Mouse (Mus musculus): Measurements from ENCODE around the gene Gucy1b2. TPM values are rescaled to one million over a fixed set of nuclear protein-coding genes. Genes with fewer than 3 reads are reported as not detected.

The Gucy1b2 gene
- total RNA-seq, 4 experiments from 2014 or later: 0.16 to 0.43 (median 0.23) TPM

- no peak for DNase-seq (ENCODE audit: low spot score in 2 of 2)
These were observed 82.1 kb downstream of the Gucy1b2 start for GRCm38 (mm10) chr14:62374001-62374400.

- no peak for DNase-seq (ENCODE audit: low spot score in 2 of 2)
These were observed 85.3 kb downstream of the Gucy1b2 start for GRCm38 (mm10) chr14:62370819-62371218.

GRCm38 (mm10) chr14:62363774-62364173 is 92.3 kb downstream of the Gucy1b2 start:
- DNase-seq (ENCODE audit: low spot score in 2 of 2): no peak

- no peak for DNase-seq (ENCODE audit: low spot score in 2 of 2)
These were observed 94.7 kb downstream of the Gucy1b2 start for GRCm38 (mm10) chr14:62361263-62361980.

- no peak for DNase-seq (ENCODE audit: low spot score in 2 of 2)
These were observed 100.9 kb downstream of the Gucy1b2 start for GRCm38 (mm10) chr14:62355201-62355600.

GRCm38 (mm10) chr14:62353793-62354192 is 102.3 kb downstream of the Gucy1b2 start:
- no peak for DNase-seq (ENCODE audit: low spot score in 2 of 2)

- no peak for DNase-seq (ENCODE audit: low spot score in 2 of 2)
These were observed 102.7 kb downstream of the Gucy1b2 start for GRCm38 (mm10) chr14:62353372-62353771.

- DNase-seq (ENCODE audit: low spot score in 2 of 2): no peak
These were observed 105.2 kb downstream of the Gucy1b2 start for GRCm38 (mm10) chr14:62350890-62351289.

GRCm38 (mm10) chr14:62350186-62350585 is 105.9 kb downstream of the Gucy1b2 start:
- no peak for DNase-seq (ENCODE audit: low spot score in 2 of 2)

- DNase-seq (ENCODE audit: low spot score in 2 of 2): no peak
These were observed 106.3 kb downstream of the Gucy1b2 start for GRCm38 (mm10) chr14:62349786-62350185.

GRCm38 (mm10) chr14:62347103-62347502 is 109.0 kb downstream of the Gucy1b2 start:
- DNase-seq (ENCODE audit: low spot score in 2 of 2): no peak

GRCm38 (mm10) chr14:62346570-62346969 is 109.5 kb downstream of the Gucy1b2 start:
- DNase-seq (ENCODE audit: low spot score in 2 of 2): no peak

Other genes starting within 250 kb of the Gucy1b2 start
- 10 to 100 TPM in 3 of 4 experiments, 1 to 10 TPM in 1; 9.2 to 16.8 (median 12.6) TPM for gene Rnaseh2b, start 163.7 kb downstream of the Gucy1b2 start, total RNA-seq (2022)
- 1 to 10 TPM; 5.2 to 7.4 (median 5.9) TPM for gene Dleu7, start 163.2 kb downstream of the Gucy1b2 start, total RNA-seq (2022)
- 10 to 100 TPM; 12.8 to 15.6 (median 13.7) TPM for gene Fam124a, start 99.4 kb upstream of the Gucy1b2 start, total RNA-seq (2022)
- not detected for gene Gm4131, start 110.6 kb upstream of the Gucy1b2 start, total RNA-seq (2022)
- not detected for gene Serpine3, start 207.4 kb upstream of the Gucy1b2 start, total RNA-seq (2022)

Measured in layer of hippocampus, adult 8-10 months (tissue).